Mouse (Mus musculus) E14TG2a.4 (cell line): ENCODE results near the gene Eif2b2.

ENCODE experiments used
- CTCF ChIP-seq: conservative IDR thresholded peaks from 2 replicates; pipeline ENCODE4 v1.5.1; 2014; ENCODE audit warnings: low read length
- NANOG ChIP-seq: IDR thresholded peaks from 2 replicates; pipeline ENCODE4 v1.6.1; 2014; ENCODE audit warnings: borderline replicate concordance, low read length, mixed read lengths
- POU5F1 ChIP-seq: IDR thresholded peaks from 2 replicates; pipeline ENCODE4 v1.6.1; 2014; ENCODE audit warnings: low read length, borderline replicate concordance

GRCm38 (mm10) chr12:85184118-85184517, 35.2 kb upstream of the Eif2b2 start:
- no peak for TF ChIP-seq CTCF
- no peak for TF ChIP-seq NANOG
- no peak for TF ChIP-seq POU5F1
